Comparison of ENCODE assay signal across 22 mouse cellular contexts in genomic region chr3:105061496-105061895, GRCm38 (mm10). TPM values are rescaled to one million over a fixed set of nuclear protein-coding genes. Genes with fewer than 3 reads are reported as not detected.
DNase-seq lines count a peak whose midpoint lies in the region; ATAC-seq and TF ChIP-seq lines count a peak whose summit lies in the region.
"Had no signal": no experiment of that assay in that cellular context is flagged by ENCODE, and none has a peak within 500 bp of the region (broad histone marks: within the 10 kb centered on the region; RNA-seq: fewer than 3 reads in every experiment).

No protein-coding gene starts in this region.

- peaks cover 3% of the 10 kb centered on the region; the same call in 1 of the 2 replicates for H3K4me1 ChIP-seq in midbrain, embryonic 11.5 days (ENCODE audit: control insufficient read depth, insufficient read depth, low read length)
- peaks cover 2% of the 10 kb centered on the region; the same call in 1 of the 2 replicates for H3K4me1 ChIP-seq in midbrain, embryonic 16.5 days (ENCODE audit: control insufficient read depth, insufficient read depth, low read length)
- H3K4me1 ChIP-seq in limb, embryonic 10.5 days: peaks cover 39% of the 10 kb centered on the region
- peaks cover 22% of the 10 kb centered on the region; the same call in 1 of the 2 replicates for H3K4me1 ChIP-seq in limb, embryonic 14.5 days (ENCODE audit: control insufficient read depth, insufficient read depth, low read length)
- H3K4me1 ChIP-seq in forebrain, embryonic 11.5 days (replicated peaks; ENCODE audit: control insufficient read depth, insufficient read depth, low read length): 0 out of 2 replicates have a peak, but pooled peaks cover 3% of the 10 kb centered on the region

- no peak for TF ChIP-seq POLR2A in limb, embryonic 14.5 days (IDR thresholded peaks at IDR 0.05; ENCODE audit: borderline replicate concordance, extremely low read depth, insufficient read depth, insufficient read length)

- no peak overlapping the region for H3K4me3 ChIP-seq in midbrain, embryonic 11.5 days (ENCODE audit: low read depth, low read length)
- no peak overlapping the region for H3K4me3 ChIP-seq in midbrain, embryonic 16.5 days (ENCODE audit: low read depth, low read length)
- no peak overlapping the region for H3K4me3 ChIP-seq in limb, embryonic 10.5 days
- no peak overlapping the region for H3K4me3 ChIP-seq in limb, embryonic 14.5 days (replicated peaks; ENCODE audit: low read length)
- H3K4me3 ChIP-seq in forebrain, embryonic 11.5 days (ENCODE audit: low read depth, low read length): no peak overlapping the region
- H3K4me3 ChIP-seq: embryonic facial prominence, embryonic 15.5 days; forebrain, embryonic 13.5 days; heart, embryonic 13.5 days; hindbrain, embryonic 13.5 days had no signal

- H3K36me3 ChIP-seq in midbrain, embryonic 11.5 days (ENCODE audit: control insufficient read depth, insufficient read depth, low read length): no peaks in the 10 kb centered on the region
- H3K36me3 ChIP-seq in midbrain, embryonic 16.5 days (ENCODE audit: control insufficient read depth, insufficient read depth, low read length): no peaks in the 10 kb centered on the region
- H3K36me3 ChIP-seq in limb, embryonic 10.5 days: no peaks in the 10 kb centered on the region
- no peaks in the 10 kb centered on the region for H3K36me3 ChIP-seq in limb, embryonic 14.5 days (ENCODE audit: control insufficient read depth, insufficient read depth, low read length)
- no peaks in the 10 kb centered on the region for H3K36me3 ChIP-seq in forebrain, embryonic 11.5 days (ENCODE audit: control insufficient read depth, insufficient read depth, low read length)
- H3K36me3 ChIP-seq: embryonic facial prominence, embryonic 15.5 days; heart, embryonic 13.5 days; hindbrain, embryonic 13.5 days had no signal

- H3K27ac ChIP-seq in midbrain, embryonic 11.5 days (ENCODE audit: low read depth, low read length): no peak overlapping the region
- no peak overlapping the region for H3K27ac ChIP-seq in midbrain, embryonic 16.5 days (ENCODE audit: low read length)
- peak overlapping the region; percentile 77; the same call in 1 of the 2 replicates for H3K27ac ChIP-seq in limb, embryonic 10.5 days
- H3K27ac ChIP-seq in limb, embryonic 14.5 days (replicated peaks; ENCODE audit: low read depth, low read length): peak overlapping the region; percentile 39; the same call in 1 of the 2 replicates
- H3K27ac ChIP-seq in forebrain, embryonic 11.5 days (ENCODE audit: low read depth, low read length): no peak overlapping the region
- H3K27ac ChIP-seq: forebrain, embryonic 13.5 days; heart, embryonic 13.5 days; hindbrain, embryonic 13.5 days; hindbrain, postnatal 0 days had no signal

- no peaks in the 10 kb centered on the region for H3K9me3 ChIP-seq in midbrain, embryonic 11.5 days (ENCODE audit: control insufficient read depth, low read length)
- no peaks in the 10 kb centered on the region for H3K9me3 ChIP-seq in midbrain, embryonic 16.5 days (replicated peaks; ENCODE audit: control insufficient read depth, low read length, poor library complexity, severe bottlenecking)
- no peaks in the 10 kb centered on the region for H3K9me3 ChIP-seq in limb, embryonic 10.5 days (replicated peaks)
- H3K9me3 ChIP-seq in limb, embryonic 14.5 days (ENCODE audit: control insufficient read depth, low read length): no peaks in the 10 kb centered on the region
- H3K9me3 ChIP-seq in forebrain, embryonic 11.5 days (ENCODE audit: control insufficient read depth, low read length): no peaks in the 10 kb centered on the region
- H3K9me3 ChIP-seq: embryonic facial prominence, embryonic 15.5 days; forebrain, embryonic 13.5 days; heart, embryonic 13.5 days; hindbrain, embryonic 13.5 days had no signal

- DNase-seq in midbrain, embryonic 11.5 days (ENCODE audit: low spot score, missing footprints): peak; percentile 59
- no peak for DNase-seq in limb, embryonic 10.5 days (ENCODE audit: low spot score)
- DNase-seq in limb, embryonic 14.5 days (ENCODE audit: low spot score): no peak
- no peak for DNase-seq in forebrain, embryonic 11.5 days (ENCODE audit: low spot score)
- DNase-seq in kidney, postnatal 36 days: no peak
- DNase-seq in thymus, postnatal 4 days: no peak
- DNase-seq: adrenal gland, postnatal 10 days; cerebellum, adult 11-12 months; cerebellum, adult 9-10 months; cerebellum, postnatal 25 days; forebrain, postnatal 0 days; gastrocnemius, postnatal 14 days had no signal

- no peak overlapping the region for H3K9ac ChIP-seq in midbrain, embryonic 11.5 days (ENCODE audit: low read length)
- no peak overlapping the region for H3K9ac ChIP-seq in midbrain, embryonic 16.5 days (ENCODE audit: low read depth, low read length)
- H3K9ac ChIP-seq in limb, embryonic 14.5 days (ENCODE audit: low read depth, low read length, severe bottlenecking): no peak overlapping the region
- no peak overlapping the region for H3K9ac ChIP-seq in forebrain, embryonic 11.5 days (ENCODE audit: low read length)
- H3K9ac ChIP-seq: embryonic facial prominence, embryonic 15.5 days; forebrain, embryonic 13.5 days; forebrain, postnatal 0 days; heart, embryonic 13.5 days had no signal

- 83% methylated on average over 3 of the region's 3 CpGs for WGBS in midbrain, embryonic 11.5 days
- WGBS in midbrain, embryonic 16.5 days: 85% methylated on average over 3 of the region's 3 CpGs
- WGBS in limb, embryonic 10.5 days: 85% methylated on average over 3 of the region's 3 CpGs
- WGBS in limb, embryonic 14.5 days: 55% methylated on average over 3 of the region's 3 CpGs
- 79% methylated on average over 3 of the region's 3 CpGs for WGBS in forebrain, embryonic 11.5 days

- ATAC-seq in midbrain, embryonic 11.5 days (ENCODE audit: low FRiP score): no peak
- ATAC-seq in midbrain, embryonic 16.5 days: no peak
- ATAC-seq in limb, embryonic 14.5 days (ENCODE audit: low FRiP score, low read depth): no peak
- ATAC-seq in forebrain, embryonic 11.5 days (replicated peaks; ENCODE audit: low FRiP score): no peak
- ATAC-seq: forebrain, embryonic 13.5 days; forebrain, postnatal 0 days; hindbrain, postnatal 0 days had no signal

- no peak overlapping the region for H3K4me2 ChIP-seq in midbrain, embryonic 11.5 days
- H3K4me2 ChIP-seq in midbrain, embryonic 16.5 days (ENCODE audit: low read length): no peak overlapping the region
- no peak overlapping the region for H3K4me2 ChIP-seq in limb, embryonic 14.5 days (replicated peaks; ENCODE audit: low read depth, low read length, severe bottlenecking)
- no peak overlapping the region for H3K4me2 ChIP-seq in forebrain, embryonic 11.5 days (ENCODE audit: low read depth, low read length, severe bottlenecking)
- H3K4me2 ChIP-seq: embryonic facial prominence, embryonic 15.5 days; forebrain, embryonic 13.5 days; heart, embryonic 13.5 days; hindbrain, embryonic 13.5 days had no signal

- H3K27me3 ChIP-seq in midbrain, embryonic 11.5 days (ENCODE audit: control insufficient read depth, insufficient read depth, low read length): no peaks in the 10 kb centered on the region; the same call in 1 of the 2 replicates
- peaks cover 3% of the 10 kb centered on the region; the same call in 1 of the 2 replicates for H3K27me3 ChIP-seq in midbrain, embryonic 16.5 days (ENCODE audit: control insufficient read depth, insufficient read depth, low read depth, low read length)
- no peaks in the 10 kb centered on the region for H3K27me3 ChIP-seq in limb, embryonic 10.5 days (ENCODE audit: low read depth, poor library complexity, severe bottlenecking)
- H3K27me3 ChIP-seq in limb, embryonic 14.5 days (ENCODE audit: control insufficient read depth, insufficient read depth, low read length): no peaks in the 10 kb centered on the region
- no peaks in the 10 kb centered on the region for H3K27me3 ChIP-seq in forebrain, embryonic 11.5 days (ENCODE audit: control insufficient read depth, insufficient read depth, low read length)
- H3K27me3 ChIP-seq: heart, embryonic 13.5 days had no signal

RNA-seq across cellular contexts. Expression of gene 4930564D02Rik, which starts 5.1 kb away (rescaled TPM):
- polyA plus RNA-seq in midbrain, embryonic 11.5 days (2014; fragmentation: Nextera tagmentation; extraction: Ambion mirVana): not detected in 2 replicates
- not detected in 2 replicates for polyA plus RNA-seq in midbrain, embryonic 16.5 days (2015; fragmentation: Nextera tagmentation; extraction: Ambion mirVana)
- polyA plus RNA-seq in limb, embryonic 10.5 days (2016; fragmentation: Nextera tagmentation; extraction: Ambion mirVana): not detected in 2 replicates
- not detected in 2 replicates for polyA plus RNA-seq in limb, embryonic 14.5 days (2012; rRNA removed)
- not detected in 2 replicates for polyA plus RNA-seq in limb, embryonic 14.5 days (2014; fragmentation: Nextera tagmentation; extraction: Ambion mirVana)
- not detected in 2 replicates for polyA plus RNA-seq in forebrain, embryonic 11.5 days (2014; fragmentation: Nextera tagmentation; extraction: Ambion mirVana)
- polyA plus RNA-seq: brain, embryonic 14.5 days; C2C12; cortical plate, adult 2 months; embryonic facial prominence, embryonic 15.5 days; forebrain, embryonic 13.5 days; forebrain, postnatal 0 days; heart, embryonic 13.5 days; heart, postnatal 0 days; hindbrain, embryonic 13.5 days; hindbrain, postnatal 0 days had no signal

RNA-seq across cellular contexts. Expression of gene Cttnbp2nl, which starts 8.6 kb away (rescaled TPM):
- 47.4 and 51.4 TPM in 2 replicates for polyA plus RNA-seq in midbrain, embryonic 11.5 days (2014; fragmentation: Nextera tagmentation; extraction: Ambion mirVana)
- 57.9 and 58.5 TPM in 2 replicates for polyA plus RNA-seq in midbrain, embryonic 16.5 days (2015; fragmentation: Nextera tagmentation; extraction: Ambion mirVana)
- 40.5 and 50.1 TPM in 2 replicates for polyA plus RNA-seq in limb, embryonic 10.5 days (2016; fragmentation: Nextera tagmentation; extraction: Ambion mirVana)
- polyA plus RNA-seq in limb, embryonic 14.5 days (2012; rRNA removed): 11.2 and 12.0 TPM in 2 replicates
- 29.5 and 39.1 TPM in 2 replicates for polyA plus RNA-seq in limb, embryonic 14.5 days (2014; fragmentation: Nextera tagmentation; extraction: Ambion mirVana)
- polyA plus RNA-seq in forebrain, embryonic 11.5 days (2014; fragmentation: Nextera tagmentation; extraction: Ambion mirVana): 49.4 and 50.4 TPM in 2 replicates

Comparison
In these comparisons a context has a peak if more than half of its experiments do, and no peak if none do; other contexts are left out.
1. H3K27ac ChIP-seq: peak in limb, embryonic 10.5 days (single experiment) and limb, embryonic 14.5 days (single experiment); none in midbrain, embryonic 11.5 days (single experiment), midbrain, embryonic 16.5 days (single experiment) and forebrain, embryonic 11.5 days (single experiment).